Mouse (Mus musculus) testis, adult 2 months (tissue): ENCODE results near the gene Bnip1.

ENCODE experiments used
- CTCF ChIP-seq: fragments of 200-500 bp; IDR thresholded peaks from 2 replicates; pipeline ENCODE4 v1.5.1; 2012; ENCODE audit warnings: low read depth, mild to moderate bottlenecking, inconsistent platforms, low read length, moderate library complexity; ENCODE audit not compliant: control insufficient read depth, insufficient read depth, insufficient replicate concordance
- POLR2A ChIP-seq: fragments of 200-500 bp; IDR thresholded peaks from 2 replicates; pipeline ENCODE4 v1.6.1; 2012; ENCODE audit warnings: low read depth, mild to moderate bottlenecking, inconsistent platforms, low read length, moderate library complexity; ENCODE audit not compliant: control insufficient read depth

DNA sequence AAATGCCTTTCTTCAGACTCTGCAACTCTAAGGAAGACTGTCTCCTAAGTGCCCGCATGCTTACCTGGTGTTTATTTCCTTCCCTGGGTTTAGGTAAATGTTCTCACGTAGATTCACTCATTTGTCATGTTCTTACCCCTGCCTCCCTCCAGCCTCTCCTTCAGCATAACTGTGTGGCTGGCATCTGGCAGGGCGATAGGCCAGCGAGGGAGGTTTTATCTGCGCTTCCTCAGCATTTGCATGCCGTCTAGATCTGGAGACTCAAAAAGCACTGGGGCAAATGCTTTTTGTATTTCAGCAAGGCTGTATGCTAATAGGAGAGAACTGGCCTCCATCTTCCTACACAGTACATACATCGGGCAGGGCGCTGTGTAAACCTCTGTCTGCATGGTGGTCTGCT is 3.7 kb downstream of the Bnip1 start:
- no peak for TF ChIP-seq CTCF
- TF ChIP-seq POLR2A = no peak
